Mouse (Mus musculus): ENCODE results near the gene Pagr1a. TPM values are rescaled to one million over a fixed set of nuclear protein-coding genes. Genes with fewer than 3 reads are reported as not detected.

Gene Pagr1a
- polyA plus RNA-seq, 1 experiment from 2014 or later = 20.7 TPM

DNA sequence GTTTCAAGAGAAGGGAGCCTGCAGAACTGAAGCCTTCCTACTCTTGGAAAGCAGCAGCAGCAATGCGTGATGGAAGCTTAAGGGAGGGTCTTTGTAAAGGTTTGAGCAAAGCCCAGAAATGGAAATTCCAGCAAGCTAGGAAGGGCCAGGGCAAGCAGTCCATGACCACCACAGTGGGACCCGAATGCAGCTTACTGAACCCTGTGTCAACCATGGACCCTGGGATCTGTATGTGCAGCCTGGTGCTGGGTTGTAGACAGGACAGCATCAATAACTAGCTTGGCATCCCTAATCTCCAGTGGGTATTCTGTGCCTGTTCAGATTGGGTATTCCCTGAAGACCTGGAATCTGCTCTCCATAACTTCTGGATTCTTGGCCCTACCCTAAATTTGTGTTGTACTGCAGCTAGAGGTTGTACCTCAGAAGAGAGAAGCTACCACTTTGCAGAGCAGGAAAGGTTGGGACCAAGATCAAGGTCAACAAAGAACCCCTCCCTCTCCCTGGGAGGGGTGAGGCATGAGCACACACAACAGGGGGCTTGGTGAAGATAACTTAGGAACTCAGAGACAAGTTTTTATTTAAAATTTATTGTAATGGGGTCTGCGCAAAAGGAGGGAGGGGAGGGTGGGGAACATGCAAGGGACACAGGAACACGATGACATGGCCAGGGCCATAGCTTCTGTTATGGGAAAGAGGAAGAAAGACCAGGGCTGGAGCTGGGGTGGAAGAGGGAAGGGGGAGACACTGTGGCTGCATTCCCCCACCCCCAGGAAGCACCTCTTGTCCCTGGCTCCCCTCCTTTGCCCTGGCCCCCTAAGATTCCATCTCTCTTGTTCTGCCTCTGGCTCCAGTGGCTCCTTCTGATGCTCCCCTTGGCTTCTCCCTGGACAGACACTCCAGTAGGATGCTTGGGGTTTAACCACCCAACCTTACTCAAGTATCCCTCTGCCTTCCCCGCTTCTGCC is 4.7 kb upstream of the Pagr1a start:
- no peak for TF ChIP-seq CTCF (IDR thresholded peaks at IDR 0.05)
- no peak for TF ChIP-seq EP300 (IDR thresholded peaks at IDR 0.05)
- H3K9me3 ChIP-seq (ENCODE audit: low read length) = no peaks in the 10 kb centered on the region
- no peaks in the 10 kb centered on the region for H3K27me3 ChIP-seq (replicated peaks; ENCODE audit: insufficient read depth, low read length)
- H3K9ac ChIP-seq (replicated peaks; ENCODE audit: low read depth) = 0 out of 2 replicates have a peak overlapping the region, but pooled peaks have one; percentile 20
- peak overlapping the region; percentile 26; the same call in 1 of the 2 replicates for H3K4me3 ChIP-seq (ENCODE audit: low read depth, low read length)
- H3K4me2 ChIP-seq (replicated peaks; ENCODE audit: low read depth, low read length) = peak overlapping the region; percentile 66; the same call in 1 of the 2 replicates
- no peak for DNase-seq (ENCODE audit: low spot score)
- 39% methylated on average over 4 of the region's 5 CpGs for WGBS
- H3K4me1 ChIP-seq (ENCODE audit: insufficient read depth, low read depth, low read length) = peaks cover 22% of the 10 kb centered on the region; the same call in 1 of the 2 replicates
- H3K36me3 ChIP-seq (ENCODE audit: insufficient read depth, low read length) = no peaks in the 10 kb centered on the region; the same call in 1 of the 2 replicates
- H3K27ac ChIP-seq (ENCODE audit: low read length) = no peak overlapping the region
- ATAC-seq = no peak

DNA sequence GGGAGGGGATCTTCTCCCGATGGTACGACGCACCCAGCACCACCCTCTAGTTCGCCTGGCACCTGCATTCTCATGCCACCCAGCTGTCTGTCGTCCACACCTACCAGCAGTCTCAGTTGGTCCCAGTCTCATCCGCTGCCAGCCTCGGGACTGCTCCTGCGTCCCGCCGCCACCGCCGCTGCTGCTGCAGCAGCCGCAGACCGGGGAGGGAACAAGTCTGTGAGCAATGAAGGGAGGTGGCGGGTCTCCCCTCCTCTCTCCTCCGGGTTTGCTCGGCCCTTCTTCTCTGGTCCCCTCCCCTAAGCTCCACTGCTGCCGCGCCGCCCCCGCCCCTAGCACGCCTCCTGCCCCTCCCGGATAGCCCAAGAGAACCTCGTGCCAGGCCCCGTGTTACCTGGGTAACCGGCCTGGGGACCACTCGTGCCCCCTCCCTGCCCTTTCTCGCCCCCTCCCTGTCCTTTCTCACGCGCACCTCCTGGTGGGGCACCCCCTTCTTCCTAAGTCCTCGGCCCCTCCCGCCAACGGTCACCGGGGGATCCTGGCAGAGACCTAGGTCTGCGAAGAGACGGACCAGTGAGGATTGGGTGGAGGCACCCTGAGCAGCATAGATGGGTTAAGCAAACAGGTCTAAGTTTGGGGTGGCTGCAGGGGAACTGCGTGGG is 3.9 kb upstream of the Pagr1a start, which contains the start of the genes Gm42742 and Prrt2:
TSS of gene Gm42742 (minus strand) at position 197 of the 662 bp plus-strand sequence.
TSS of gene Prrt2 (minus strand) at position 311 of the 662 bp plus-strand sequence.
- no peaks in the 10 kb centered on the region for H3K27me3 ChIP-seq (replicated peaks; ENCODE audit: insufficient read depth, low read length)
- no peak for TF ChIP-seq EP300 (IDR thresholded peaks at IDR 0.05)
- TF ChIP-seq CTCF (IDR thresholded peaks at IDR 0.05) = peak; percentile 9; the same call in 1 of the 2 replicates
- peak within 1 kb of the TSS; percentile 20; the same call in 1 of the 2 replicates for H3K9ac ChIP-seq (replicated peaks; ENCODE audit: low read depth)
- ATAC-seq (no peak), DNase-seq (ENCODE audit: low spot score) (peak; percentile 64)
- H3K4me3 ChIP-seq (ENCODE audit: low read depth, low read length) = peak within 1 kb of the TSS; percentile 26
- no peaks in the 10 kb centered on the region; the same call in 1 of the 2 replicates for H3K36me3 ChIP-seq (ENCODE audit: insufficient read depth, low read length)
- WGBS = 2% methylated on average over 32 of the region's 37 CpGs
- peak within 1 kb of the TSS; percentile 26; the same call in 1 of the 2 replicates for H3K27ac ChIP-seq (ENCODE audit: low read length)
- no peaks in the 10 kb centered on the region for H3K9me3 ChIP-seq (ENCODE audit: low read length)
- peaks cover 22% of the 10 kb centered on the region; the same call in 1 of the 2 replicates for H3K4me1 ChIP-seq (ENCODE audit: insufficient read depth, low read depth, low read length)
- peak within 1 kb of the TSS; percentile 66 for H3K4me2 ChIP-seq (replicated peaks; ENCODE audit: low read depth, low read length)

DNA sequence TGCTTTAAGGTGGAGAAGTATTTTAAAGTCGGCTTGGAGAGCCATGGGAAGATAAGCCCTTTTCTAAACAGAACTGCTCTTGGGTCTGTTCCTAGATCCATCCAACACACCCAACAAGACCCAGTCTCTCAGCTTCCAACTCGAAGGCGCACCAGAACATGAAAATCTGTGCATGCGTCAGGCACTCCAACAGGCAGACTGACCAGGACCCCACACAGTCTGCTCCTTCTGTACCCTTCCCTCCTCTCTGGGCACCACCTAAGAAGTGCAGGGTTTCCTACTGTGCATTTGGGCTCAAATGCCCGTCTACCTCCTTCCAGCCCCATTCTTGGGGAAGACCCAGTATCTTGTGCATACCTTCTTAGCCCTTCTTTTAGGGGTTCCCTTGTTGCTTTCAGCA is 3.3 kb upstream of the Pagr1a start:
- no peak for DNase-seq (ENCODE audit: low spot score)
- Histone ChIP-seq H3K27me3 (replicated peaks; ENCODE audit: insufficient read depth, low read length) (no peaks in the 10 kb centered on the region), H3K36me3 (ENCODE audit: insufficient read depth, low read length) (no peaks in the 10 kb centered on the region; the same call in 1 of the 2 replicates), H3K4me2 (replicated peaks; ENCODE audit: low read depth, low read length) (peak overlapping the region; percentile 66), H3K4me1 (ENCODE audit: insufficient read depth, low read depth, low read length) (peaks cover 25% of the 10 kb centered on the region; the same call in 1 of the 2 replicates), H3K9ac (replicated peaks; ENCODE audit: low read depth) (0 out of 2 replicates have a peak overlapping the region, but pooled peaks have one; percentile 20), H3K4me3 (ENCODE audit: low read depth, low read length) (peak overlapping the region; percentile 26), H3K27ac (ENCODE audit: low read length) (peak overlapping the region; percentile 26; the same call in 1 of the 2 replicates), H3K9me3 (ENCODE audit: low read length) (no peaks in the 10 kb centered on the region)
- no peak for TF ChIP-seq EP300 (IDR thresholded peaks at IDR 0.05)
- TF ChIP-seq CTCF (IDR thresholded peaks at IDR 0.05) = no peak
- 25% methylated on average over 5 of the region's 5 CpGs for WGBS
- no peak for ATAC-seq

DNA sequence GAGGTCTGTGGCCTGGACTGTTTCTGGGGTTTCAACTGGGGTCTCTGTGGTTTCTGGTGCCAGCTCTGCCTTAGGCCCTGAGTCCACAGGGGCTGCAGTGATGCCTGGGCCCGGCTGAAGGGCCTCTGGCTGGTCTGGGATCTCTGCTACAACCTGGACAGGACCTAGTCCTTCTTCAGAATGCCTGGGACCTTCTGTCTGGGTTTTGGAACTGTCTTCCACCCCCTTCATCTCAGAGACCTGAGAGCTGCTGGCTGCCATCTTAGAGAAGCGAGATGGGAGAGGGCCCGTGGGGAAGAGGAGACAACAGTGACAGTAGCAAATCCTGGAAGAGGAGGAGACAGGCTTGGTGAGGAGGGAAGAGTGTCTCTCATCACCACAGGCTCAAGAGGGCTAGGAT is 2.9 kb upstream of the Pagr1a start:
- Histone ChIP-seq H3K27me3 (replicated peaks; ENCODE audit: insufficient read depth, low read length) (no peaks in the 10 kb centered on the region), H3K27ac (ENCODE audit: low read length) (no peak overlapping the region), H3K9me3 (ENCODE audit: low read length) (no peaks in the 10 kb centered on the region), H3K36me3 (ENCODE audit: insufficient read depth, low read length) (no peaks in the 10 kb centered on the region; the same call in 1 of the 2 replicates), H3K4me3 (ENCODE audit: low read depth, low read length) (no peak overlapping the region), H3K4me2 (replicated peaks; ENCODE audit: low read depth, low read length) (peak overlapping the region; percentile 66; the same call in 1 of the 2 replicates), H3K4me1 (ENCODE audit: insufficient read depth, low read depth, low read length) (peaks cover 26% of the 10 kb centered on the region; the same call in 1 of the 2 replicates), H3K9ac (replicated peaks; ENCODE audit: low read depth) (0 out of 2 replicates have a peak overlapping the region, but pooled peaks have one; percentile 20)
- 59% methylated on average over 3 of the region's 3 CpGs for WGBS
- no peak for TF ChIP-seq CTCF (IDR thresholded peaks at IDR 0.05)
- no peak for TF ChIP-seq EP300 (IDR thresholded peaks at IDR 0.05)
- DNase-seq (ENCODE audit: low spot score) = no peak
- ATAC-seq = no peak

DNA sequence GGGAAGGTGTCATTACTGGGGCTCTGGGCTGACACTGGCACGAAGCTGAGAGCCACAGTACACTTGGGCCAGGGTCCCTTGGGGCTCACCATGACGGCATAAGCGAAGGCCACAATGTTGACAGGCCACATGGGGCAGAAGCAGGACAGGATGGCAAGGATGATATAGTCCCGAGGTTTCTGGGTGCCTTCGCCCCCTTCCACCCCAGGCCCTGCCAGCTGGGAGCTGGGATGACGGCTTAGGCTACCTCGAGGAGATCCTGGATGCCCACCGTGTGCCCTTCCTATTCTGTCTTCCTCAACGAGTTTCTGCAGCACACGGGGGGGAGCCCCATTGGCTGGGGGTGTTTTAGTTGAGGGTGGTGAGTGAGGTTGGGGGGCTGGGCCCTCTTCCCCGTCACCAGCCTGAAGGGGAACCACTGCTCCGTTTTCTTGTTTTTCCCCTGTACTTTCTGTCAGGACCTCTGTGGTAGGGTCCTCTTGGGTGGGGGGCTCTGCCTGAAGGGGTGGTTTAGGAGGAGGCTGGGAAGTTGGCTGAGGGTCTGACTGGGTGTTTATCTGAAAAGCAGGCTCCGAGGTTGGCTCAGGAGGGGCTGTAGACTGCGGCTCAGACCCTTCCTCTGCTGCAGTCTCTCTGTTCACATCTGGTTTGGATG is 2.3 kb upstream of the Pagr1a start:
- TF ChIP-seq CTCF (IDR thresholded peaks at IDR 0.05) (no peak), EP300 (IDR thresholded peaks at IDR 0.05) (no peak)
- H3K9me3 ChIP-seq (ENCODE audit: low read length) = no peaks in the 10 kb centered on the region
- 70% methylated on average over 13 of the region's 14 CpGs for WGBS
- DNase-seq (ENCODE audit: low spot score) = no peak
- H3K27me3 ChIP-seq (replicated peaks; ENCODE audit: insufficient read depth, low read length) = no peaks in the 10 kb centered on the region
- H3K4me3 ChIP-seq (ENCODE audit: low read depth, low read length) = no peak overlapping the region
- no peak for ATAC-seq
- H3K4me1 ChIP-seq (ENCODE audit: insufficient read depth, low read depth, low read length) = peaks cover 20% of the 10 kb centered on the region; the same call in 1 of the 2 replicates
- no peaks in the 10 kb centered on the region; the same call in 1 of the 2 replicates for H3K36me3 ChIP-seq (ENCODE audit: insufficient read depth, low read length)
- H3K9ac ChIP-seq (replicated peaks; ENCODE audit: low read depth) = no peak overlapping the region
- H3K27ac ChIP-seq (ENCODE audit: low read length) = no peak overlapping the region
- 0 out of 2 replicates have a peak overlapping the region, but pooled peaks have one; percentile 14 for H3K4me2 ChIP-seq (replicated peaks; ENCODE audit: low read depth, low read length)
